Mouse (Mus musculus): ENCODE measurements around the gene Suds3. TPM values are rescaled to one million over a fixed set of nuclear protein-coding genes. Genes with fewer than 3 reads are reported as not detected.

Gene Suds3
- polyA plus RNA-seq (2017; shearing (Covaris generic)) = 71.1 TPM

DNA sequence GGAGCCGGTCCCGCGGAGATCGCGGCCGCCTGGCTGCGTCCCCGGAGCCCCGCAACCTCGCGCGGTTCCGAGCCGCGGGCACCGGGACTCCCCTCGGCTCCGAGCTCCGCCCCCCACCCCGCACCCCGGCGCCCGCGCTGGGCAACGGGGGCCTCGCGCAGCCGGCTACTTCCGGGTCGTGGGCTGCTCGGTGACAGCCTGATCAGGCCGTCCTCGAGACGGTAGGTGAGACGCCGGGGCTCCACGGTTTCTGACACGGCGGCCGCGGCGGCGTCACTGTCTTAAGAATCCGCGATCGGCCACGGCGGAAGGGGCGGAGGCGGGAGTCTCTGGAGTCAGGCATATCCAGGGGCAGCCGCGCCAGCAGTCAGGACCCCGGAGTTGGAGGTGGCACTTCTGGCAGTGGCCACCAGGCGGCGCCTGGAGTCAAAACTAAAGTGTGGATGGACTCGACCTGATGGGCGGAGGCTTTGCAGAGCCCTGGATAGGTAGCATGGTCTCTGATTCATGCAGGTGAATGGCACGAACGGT is at the start of gene Suds3:
Gene Suds3, minus strand, starts transcription at position 278 of the 531 bp plus-strand sequence.

GRCm38 (mm10) chr5:117119777-117120488 is 4.0 kb upstream of the Suds3 start, which contains the start of gene Taok3:
Gene Taok3, plus strand, starts transcription at chr5:117120129.

Other genes with a start within 250 kb of the Suds3 start
- 100 TPM for gene Taok3, start 4.0 kb upstream of the Suds3 start, polyA plus RNA-seq (2017; shearing (Covaris generic))
- 154 TPM for gene Pebp1, start 171.5 kb upstream of the Suds3 start, polyA plus RNA-seq (2017; shearing (Covaris generic))
- not detected for gene Vsig10, start 203.0 kb upstream of the Suds3 start, polyA plus RNA-seq (2017; shearing (Covaris generic))
- 53.8 TPM for gene Wsb2, start 241.2 kb upstream of the Suds3 start, polyA plus RNA-seq (2017; shearing (Covaris generic))

Data from naive thymus-derived CD4-positive, alpha-beta T cell, adult 5 months (primary cell).